Mouse (Mus musculus) E14TG2a.4 (cell line): ENCODE measurements around the gene Kctd7.

ENCODE experiments used
- H3K27me3 ChIP-seq: 2 replicates; pipeline ENCODE4 v1.6.1; 2014; ENCODE audit warnings: low read length, control low read depth; ENCODE audit not compliant: insufficient read depth
- H3K36me3 ChIP-seq: 2 replicates; pipeline ENCODE4 v1.6.1; 2014; ENCODE audit warnings: low read length, control low read depth; ENCODE audit not compliant: insufficient read depth
- H3K4me1 ChIP-seq: replicated peaks from 2 replicates; pipeline ENCODE4 v1.6.1; 2014; ENCODE audit warnings: low read depth, low read length, control low read depth
- H3K4me3 ChIP-seq: replicated peaks from 2 replicates; pipeline ENCODE4 v1.5.1; 2014; ENCODE audit warnings: mild to moderate bottlenecking, low read length
- H3K9me3 ChIP-seq: 2 replicates; pipeline ENCODE4 v1.6.1; 2014; ENCODE audit warnings: low read length, control low read depth
- CTCF ChIP-seq: conservative IDR thresholded peaks from 2 replicates; pipeline ENCODE4 v1.5.1; 2014; ENCODE audit warnings: low read length
- NANOG ChIP-seq: IDR thresholded peaks from 2 replicates; pipeline ENCODE4 v1.6.1; 2014; ENCODE audit warnings: borderline replicate concordance, low read length, mixed read lengths
- POU5F1 ChIP-seq: IDR thresholded peaks from 2 replicates; pipeline ENCODE4 v1.6.1; 2014; ENCODE audit warnings: low read length, borderline replicate concordance

Kctd7 gene

GRCm38 (mm10) chr5:130177871-130178270 is 33.2 kb downstream of the Kctd7 start:
- Histone ChIP-seq H3K9me3 (no peaks in the 10 kb centered on the region), H3K4me1 (peaks cover 84% of the 10 kb centered on the region), H3K36me3 (no peaks in the 10 kb centered on the region), H3K27me3 (no peaks in the 10 kb centered on the region), H3K4me3 (no peak overlapping the region)
- no peak for TF ChIP-seq NANOG
- TF ChIP-seq CTCF, result no peak
- no peak for TF ChIP-seq POU5F1

DNA sequence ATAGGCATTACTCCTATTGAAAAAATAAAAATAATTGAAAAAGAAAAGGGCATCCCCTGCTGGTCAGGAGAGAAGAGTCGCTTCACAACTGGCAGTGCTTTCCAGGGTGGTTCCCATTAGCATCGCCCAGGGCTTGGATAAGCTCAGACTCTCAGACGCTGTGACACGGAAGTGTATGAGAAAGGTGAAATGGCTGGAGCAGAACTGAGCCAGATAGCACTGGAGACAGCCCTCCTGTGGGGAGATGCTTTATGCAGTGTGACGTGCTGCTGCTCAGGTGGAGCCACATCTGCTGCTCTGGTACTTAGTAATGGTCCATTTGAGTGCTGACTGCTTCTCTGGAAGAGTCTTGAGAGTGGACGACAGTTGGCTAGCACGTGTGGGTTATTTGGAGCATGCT is 35.7 kb downstream of the Kctd7 start:
- TF ChIP-seq POU5F1, result no peak
- peak; percentile 41 for TF ChIP-seq CTCF
- no peaks in the 10 kb centered on the region for H3K9me3 ChIP-seq
- peaks cover 73% of the 10 kb centered on the region for H3K4me1 ChIP-seq
- H3K36me3 ChIP-seq, result no peaks in the 10 kb centered on the region
- H3K4me3 ChIP-seq, result peak overlapping the region; percentile 23; the same call in 1 of the 2 replicates
- no peaks in the 10 kb centered on the region for H3K27me3 ChIP-seq

GRCm38 (mm10) chr5:130181740-130182540 is 37.3 kb downstream of the Kctd7 start:
- Histone ChIP-seq H3K4me1 (peaks cover 69% of the 10 kb centered on the region), H3K27me3 (no peaks in the 10 kb centered on the region), H3K36me3 (no peaks in the 10 kb centered on the region), H3K9me3 (no peaks in the 10 kb centered on the region), H3K4me3 (no peak overlapping the region)
- TF ChIP-seq NANOG (no peak), CTCF (no peak), POU5F1 (no peak)

- Histone ChIP-seq H3K4me1 (peaks cover 70% of the 10 kb centered on the region), H3K27me3 (no peaks in the 10 kb centered on the region), H3K4me3 (no peak overlapping the region), H3K36me3 (peaks cover 1% of the 10 kb centered on the region; the same call in 1 of the 2 replicates), H3K9me3 (no peaks in the 10 kb centered on the region)
- TF ChIP-seq CTCF, result no peak
- no peak for TF ChIP-seq NANOG
- no peak for TF ChIP-seq POU5F1
Measured at GRCm38 (mm10) chr5:130182541-130182821, 37.8 kb downstream of the Kctd7 start.

DNA sequence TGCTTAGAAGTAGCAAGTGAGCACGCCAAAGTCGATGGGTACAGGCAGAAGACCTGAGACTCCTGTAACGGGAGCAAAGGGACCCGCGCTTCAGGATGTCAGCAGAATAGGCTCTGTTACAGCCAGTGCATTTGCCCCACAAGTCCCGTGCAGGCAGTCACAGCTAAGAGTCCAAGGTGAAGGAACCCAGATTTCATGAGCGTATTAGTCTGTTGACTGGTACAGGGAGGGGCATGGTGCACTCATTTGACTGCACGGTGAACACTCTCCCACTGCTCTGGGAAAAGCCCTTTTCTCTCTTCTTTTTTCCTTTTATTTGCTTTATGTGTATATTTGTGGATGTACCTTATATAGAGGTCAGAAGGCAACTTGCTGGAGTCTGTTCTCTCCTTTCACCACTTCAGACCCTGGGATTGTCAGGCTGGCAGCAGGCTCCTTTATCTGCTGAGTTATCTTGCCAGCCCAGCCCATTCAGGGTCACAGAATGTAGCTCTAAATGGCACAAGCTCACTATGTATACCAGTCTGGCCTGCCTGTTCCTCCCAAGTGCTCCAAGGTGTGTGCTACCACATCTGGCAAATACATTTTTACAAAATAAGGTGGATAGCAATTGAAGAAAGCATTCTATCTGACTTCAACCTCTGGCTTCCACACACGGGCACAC is 39.7 kb downstream of the Kctd7 start:
- no peaks in the 10 kb centered on the region for H3K27me3 ChIP-seq
- TF ChIP-seq CTCF (no peak), POU5F1 (no peak), NANOG (no peak)
- peaks cover 57% of the 10 kb centered on the region for H3K4me1 ChIP-seq
- no peak overlapping the region for H3K4me3 ChIP-seq
- no peaks in the 10 kb centered on the region for H3K9me3 ChIP-seq
- H3K36me3 ChIP-seq, result peaks cover 13% of the 10 kb centered on the region

GRCm38 (mm10) chr5:130185312-130185711 is 40.7 kb downstream of the Kctd7 start:
- TF ChIP-seq POU5F1 (no peak), NANOG (no peak), CTCF (no peak)
- no peaks in the 10 kb centered on the region for H3K9me3 ChIP-seq
- H3K4me3 ChIP-seq, result no peak overlapping the region
- H3K4me1 ChIP-seq, result peaks cover 48% of the 10 kb centered on the region
- peaks cover 23% of the 10 kb centered on the region for H3K36me3 ChIP-seq
- H3K27me3 ChIP-seq, result no peaks in the 10 kb centered on the region

- Histone ChIP-seq H3K4me3 (no peak overlapping the region), H3K27me3 (no peaks in the 10 kb centered on the region), H3K36me3 (peaks cover 44% of the 10 kb centered on the region), H3K9me3 (no peaks in the 10 kb centered on the region), H3K4me1 (peaks cover 30% of the 10 kb centered on the region)
- TF ChIP-seq CTCF (no peak), NANOG (no peak), POU5F1 (no peak)
Measured at GRCm38 (mm10) chr5:130187383-130187782, 42.7 kb downstream of the Kctd7 start.

DNA sequence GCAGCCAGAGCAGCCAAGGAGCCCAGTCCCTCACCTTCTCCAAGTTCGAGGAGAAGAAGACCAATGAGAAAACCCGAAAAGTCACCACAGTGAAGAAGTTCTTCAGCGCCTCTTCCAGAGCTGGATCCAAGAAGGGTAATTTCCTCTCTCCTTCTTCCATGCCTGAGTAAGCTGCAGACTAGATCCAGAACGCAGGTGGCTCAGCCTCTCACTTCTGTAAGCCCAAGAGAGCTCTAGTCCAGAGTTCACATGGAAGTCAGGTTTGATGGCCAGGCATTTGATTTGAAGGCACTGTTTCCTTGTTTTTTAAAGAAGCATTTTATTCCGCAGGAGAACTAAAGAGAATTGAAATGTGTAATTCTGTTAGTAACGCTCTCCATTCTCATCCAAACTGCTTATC is 46.2 kb downstream of the Kctd7 start:
- no peaks in the 10 kb centered on the region for H3K9me3 ChIP-seq
- no peak overlapping the region for H3K4me3 ChIP-seq

GRCm38 (mm10) chr5:130191865-130192264 is 47.2 kb downstream of the Kctd7 start:
- H3K36me3 ChIP-seq, result peaks cover 81% of the 10 kb centered on the region
- TF ChIP-seq POU5F1, result no peak
- no peak for TF ChIP-seq NANOG
- no peak for TF ChIP-seq CTCF
- no peaks in the 10 kb centered on the region for H3K9me3 ChIP-seq
- peaks cover 10% of the 10 kb centered on the region for H3K4me1 ChIP-seq
- H3K4me3 ChIP-seq, result no peak overlapping the region
- no peaks in the 10 kb centered on the region for H3K27me3 ChIP-seq

More for the DNA sequence above, 46.2 kb downstream of the Kctd7 start:
- Histone ChIP-seq H3K27me3 (no peaks in the 10 kb centered on the region), H3K36me3 (peaks cover 75% of the 10 kb centered on the region), H3K4me1 (peaks cover 18% of the 10 kb centered on the region)
- TF ChIP-seq CTCF, result no peak
- no peak for TF ChIP-seq POU5F1
- TF ChIP-seq NANOG, result no peak
